Comparison of ENCODE assay signal across 9 mouse cellular contexts in genomic region chr9:7784615-7785012, GRCm38 (mm10). TPM values are rescaled to one million over a fixed set of nuclear protein-coding genes. Genes with fewer than 3 reads are reported as not detected.
A peak's percentile ranks its signal among the peaks of the same experiment; 100 is the strongest.
DNase-seq lines count a peak whose midpoint lies in the region; ATAC-seq and TF ChIP-seq lines count a peak whose summit lies in the region.
"Had no signal": no experiment of that assay in that cellular context is flagged by ENCODE, and none has a peak within 500 bp of the region (broad histone marks: within the 10 kb centered on the region; RNA-seq: fewer than 3 reads in every experiment).

No protein-coding gene starts in this region.

- no peaks in the 10 kb centered on the region for H3K9me3 ChIP-seq in kidney, embryonic 14.5 days (ENCODE audit: control insufficient read depth, low read length)
- H3K9me3 ChIP-seq in CH12.LX (replicated peaks; ENCODE audit: low read length) = no peaks in the 10 kb centered on the region
- no peaks in the 10 kb centered on the region for H3K9me3 ChIP-seq in hindbrain, postnatal 0 days (ENCODE audit: low read length)

- no peaks in the 10 kb centered on the region for H3K27me3 ChIP-seq in kidney, embryonic 14.5 days (ENCODE audit: control insufficient read depth, insufficient read depth, low read length)
- H3K27me3 ChIP-seq in CH12.LX (replicated peaks) = no peaks in the 10 kb centered on the region
- no peaks in the 10 kb centered on the region for H3K27me3 ChIP-seq in hindbrain, postnatal 0 days (ENCODE audit: insufficient read depth, low read length)

- peak; percentile 32; the same call in 1 of the 2 replicates for ATAC-seq in kidney, embryonic 14.5 days (ENCODE audit: low FRiP score, low TSS enrichment)
- ATAC-seq in hindbrain, postnatal 0 days = 0 out of 2 replicates have a peak, but pooled peaks have one; percentile 9

- peaks cover 12% of the 10 kb centered on the region; the same call in 1 of the 2 replicates for H3K79me2 ChIP-seq in CH12.LX (replicated peaks; ENCODE audit: control insufficient read depth, extremely low read depth, insufficient read depth, poor library complexity, severe bottlenecking)

- in situ Hi-C loops in CH12.LX (cut with MboI; ENCODE audit: low pct_ligation_motif_present, low pct_unique_long_range_greater_than_20kb, low sequenced_read_pairs) = no loop called here

- no peak for TF ChIP-seq RAD21 in CH12.LX (IDR thresholded peaks at IDR 0.05; ENCODE audit: low read depth, low read length)

- no peak overlapping the region for H3K9ac ChIP-seq in kidney, embryonic 14.5 days (ENCODE audit: low read depth, low read length)
- no peak overlapping the region for H3K9ac ChIP-seq in CH12.LX (ENCODE audit: insufficient read depth, low read depth)
- H3K9ac ChIP-seq in hindbrain, postnatal 0 days (replicated peaks; ENCODE audit: low read length) = no peak overlapping the region

- no peak for TF ChIP-seq POLR2A in CH12.LX (IDR thresholded peaks at IDR 0.05; ENCODE audit: low read depth, low read length)

- no peaks in the 10 kb centered on the region for H3K4me1 ChIP-seq in kidney, embryonic 14.5 days (ENCODE audit: control insufficient read depth, insufficient read depth, low read length)
- peaks cover 3 to 28% of the 10 kb centered on the region in 2 experiments; a peak in 3 of 4 replicates for H3K4me1 ChIP-seq in CH12.LX (ENCODE audit: control insufficient read depth in 1 of 2, insufficient read depth in 2 of 2)
- H3K4me1 ChIP-seq in hindbrain, postnatal 0 days (ENCODE audit: insufficient read depth, low read length) = no peaks in the 10 kb centered on the region

- TF ChIP-seq CTCF in CH12.LX (conservative IDR thresholded peaks at IDR 0.05 in 1 of 2, IDR thresholded peaks at IDR 0.05 in 1 of 2; ENCODE audit: low read depth in 2 of 2, low read length in 2 of 2) = no peak
- no peak for TF ChIP-seq CTCF in hindbrain, postnatal 0 days (IDR thresholded peaks at IDR 0.05; ENCODE audit: low read depth)

- no peak for DNase-seq in kidney, adult 8-10 months
- no peak for DNase-seq in CH12.LX (ENCODE audit: extremely low read depth)
- DNase-seq in embryo, embryonic 10.5 days (ENCODE audit: low spot score) = peak; percentile 39
- DNase-seq in hindbrain, postnatal 0 days (ENCODE audit: low spot score) = no peak
- no peak for DNase-seq in cerebellum, adult 9-11 months
- DNase-seq in cerebellum, postnatal 36 days = no peak
- no peak for DNase-seq in spleen, adult 12 weeks (ENCODE audit: low spot score)
- DNase-seq: adrenal gland, postnatal 25 days had no signal

- H3K27ac ChIP-seq in kidney, embryonic 14.5 days (ENCODE audit: low read depth, low read length) = peak overlapping the region; percentile 19; the same call in 1 of the 2 replicates
- no peak overlapping the region for H3K27ac ChIP-seq in CH12.LX (ENCODE audit: insufficient read depth, low read depth)
- H3K27ac ChIP-seq in hindbrain, postnatal 0 days = 0 out of 2 replicates have a peak overlapping the region, but pooled peaks have one; percentile 32

- H3K4me2 ChIP-seq in kidney, embryonic 14.5 days (replicated peaks; ENCODE audit: low read depth, low read length) = no peak overlapping the region
- H3K4me2 ChIP-seq in CH12.LX (ENCODE audit: insufficient read depth, low read depth, poor library complexity, severe bottlenecking) = no peak overlapping the region
- H3K4me2 ChIP-seq in hindbrain, postnatal 0 days (ENCODE audit: low read depth, low read length) = no peak overlapping the region

- 32% methylated on average over 1 of the region's 1 CpGs for WGBS in kidney, embryonic 14.5 days
- WGBS in hindbrain, postnatal 0 days = 31% methylated on average over 1 of the region's 1 CpGs

- dilution Hi-C loops in CH12.LX (cut with MboI; ENCODE audit: extremely low pct_ligation_motif_present, extremely low pct_unique_long_range_greater_than_20kb, low sequenced_read_pairs) = no loop called here

- TF ChIP-seq EP300 in CH12.LX (IDR thresholded peaks at IDR 0.05; ENCODE audit: low read length) = no peak

- H3K4me3 ChIP-seq in kidney, embryonic 14.5 days (ENCODE audit: low read length) = no peak overlapping the region
- H3K4me3 ChIP-seq in CH12.LX (replicated peaks in 1 of 3; ENCODE audit: low read depth in 2 of 3, low read length in 2 of 3, poor library complexity in 1 of 3) = no peak overlapping the region
- no peak overlapping the region for H3K4me3 ChIP-seq in hindbrain, postnatal 0 days (ENCODE audit: low read length)

- H3K36me3 ChIP-seq in kidney, embryonic 14.5 days (ENCODE audit: control insufficient read depth, insufficient read depth, low read length) = 0 out of 2 replicates have a peak, but pooled peaks cover 2% of the 10 kb centered on the region
- H3K36me3 ChIP-seq in CH12.LX (replicated peaks in 1 of 2; ENCODE audit: control insufficient read depth in 1 of 2, insufficient read depth in 1 of 2, low read length in 1 of 2) = peaks cover 76 to 92% of the 10 kb centered on the region in 2 experiments
- H3K36me3 ChIP-seq in hindbrain, postnatal 0 days (ENCODE audit: insufficient read depth, low read length) = no peaks in the 10 kb centered on the region

TF ChIP-seq in CH12.LX, 34 proteins besides CTCF, POLR2A, EP300 and RAD21:
- TF ChIP-seq BHLHE40 (IDR thresholded peaks at IDR 0.05; ENCODE audit: low read depth, low read length) (0 out of 2 replicates have a peak, but pooled peaks have one; percentile 8), SIN3A (IDR thresholded peaks at IDR 0.05; ENCODE audit: low read length) (no peak)

RNA-seq across cellular contexts. Expression of gene Tmem123, which starts 20.8 kb away (rescaled TPM):
- 65.8 and 114 TPM in 2 replicates for polyA plus RNA-seq in kidney, embryonic 14.5 days (2014; fragmentation: Nextera tagmentation; extraction: Ambion mirVana)
- total RNA-seq in CH12.LX (2012; rRNA removed) (44.8 and 61.1 TPM in 2 replicates), CH12.LX (2014; rRNA removed) (173 and 183 TPM in 2 replicates)
- polyA plus RNA-seq in CH12.LX (2012; ENCODE audit: insufficient read length, low read depth) = 107 and 112 TPM in 2 replicates
- 20.9 and 24.7 TPM in 2 replicates for total RNA-seq in hindbrain, postnatal 0 days (2014; rRNA removed)
- 18.8 and 18.9 TPM in 2 replicates for polyA plus RNA-seq in hindbrain, postnatal 0 days (2015; fragmentation: Nextera tagmentation; extraction: Ambion mirVana)

RNA-seq across cellular contexts. Expression of gene Birc2, which starts 52.2 kb away (rescaled TPM):
- 30.3 and 41.7 TPM in 2 replicates for polyA plus RNA-seq in kidney, embryonic 14.5 days (2014; fragmentation: Nextera tagmentation; extraction: Ambion mirVana)
- total RNA-seq in CH12.LX (2012; rRNA removed) (59.6 and 94.7 TPM in 2 replicates), CH12.LX (2014; rRNA removed) (134 and 158 TPM in 2 replicates)
- polyA plus RNA-seq in CH12.LX (2012; ENCODE audit: insufficient read length, low read depth) = 41.3 and 43.4 TPM in 2 replicates
- total RNA-seq in hindbrain, postnatal 0 days (2014; rRNA removed) = 27.0 and 33.7 TPM in 2 replicates
- polyA plus RNA-seq in hindbrain, postnatal 0 days (2015; fragmentation: Nextera tagmentation; extraction: Ambion mirVana) = 28.8 and 29.5 TPM in 2 replicates
